Mouse (Mus musculus) gastrocnemius, postnatal 25 days (tissue): ENCODE data around the gene 9230102O04Rik. TPM values are rescaled to one million over a fixed set of nuclear protein-coding genes. Genes with fewer than 3 reads are reported as not detected.

Experiments used
- DNase-seq: peaks from one replicate; pipeline ENCODE4 v3.0.0; 2022
- total RNA-seq, 2 experiments: library from RNA; stranded (reverse); gene quantifications; 1 replicate in 1 of 2; 2 replicates in 1 of 2; pipeline ENCODE4 v1.2.3; 2021

The 9230102O04Rik gene
- total RNA-seq, 2 experiments from 2014 or later = not detected

GRCm38 (mm10) chr2:9871798-9872197 is 17.5 kb downstream of the 9230102O04Rik start:
- DNase-seq = no peak

- DNase-seq = no peak
These were observed 18.1 kb downstream of the 9230102O04Rik start for GRCm38 (mm10) chr2:9871141-9871716.

- DNase-seq = no peak
These were observed 22.1 kb downstream of the 9230102O04Rik start for GRCm38 (mm10) chr2:9867092-9867825.

GRCm38 (mm10) chr2:9860698-9861097 is 28.6 kb downstream of the 9230102O04Rik start:
- no peak for DNase-seq

- no peak for DNase-seq
These were observed 33.5 kb downstream of the 9230102O04Rik start for GRCm38 (mm10) chr2:9855861-9856260.

GRCm38 (mm10) chr2:9852851-9853576 is 36.3 kb downstream of the 9230102O04Rik start:
- no peak for DNase-seq

- no peak for DNase-seq
These were observed 54.1 kb downstream of the 9230102O04Rik start for GRCm38 (mm10) chr2:9835195-9835594.

GRCm38 (mm10) chr2:9833712-9834111 is 55.6 kb downstream of the 9230102O04Rik start:
- no peak for DNase-seq

Other genes starting within 250 kb of the 9230102O04Rik start
- gene 4930412O13Rik, start 8.3 kb downstream of the 9230102O04Rik start, total RNA-seq = not detected
- under 1 TPM; 0.43 to 0.54 TPM for gene Gata3, start 494 bp upstream of the 9230102O04Rik start, total RNA-seq
- 1 to 10 TPM; 6.4 to 7.6 TPM for gene Taf3, start 159.1 kb upstream of the 9230102O04Rik start, total RNA-seq
- gene Atp5c1, start 191.0 kb upstream of the 9230102O04Rik start, total RNA-seq = 100 to 1,000 TPM; 828 to 842 TPM
- gene Kin, start 191.1 kb upstream of the 9230102O04Rik start, total RNA-seq = 1 to 10 TPM; 5.0 to 6.1 TPM
- under 1 TPM; 0.36 to 0.67 TPM for gene Itih2, start 241.9 kb upstream of the 9230102O04Rik start, total RNA-seq